Mouse (Mus musculus): Measurements from ENCODE around the gene Ankfn1.

Ankfn1 gene

GRCm38 (mm10) chr11:89777431-89777830 is at the start of gene Ankfn1:
Ankfn1 (minus strand) TSS chr11:89777653.
- no peak for DNase-seq (ENCODE audit: low spot score)

DNA sequence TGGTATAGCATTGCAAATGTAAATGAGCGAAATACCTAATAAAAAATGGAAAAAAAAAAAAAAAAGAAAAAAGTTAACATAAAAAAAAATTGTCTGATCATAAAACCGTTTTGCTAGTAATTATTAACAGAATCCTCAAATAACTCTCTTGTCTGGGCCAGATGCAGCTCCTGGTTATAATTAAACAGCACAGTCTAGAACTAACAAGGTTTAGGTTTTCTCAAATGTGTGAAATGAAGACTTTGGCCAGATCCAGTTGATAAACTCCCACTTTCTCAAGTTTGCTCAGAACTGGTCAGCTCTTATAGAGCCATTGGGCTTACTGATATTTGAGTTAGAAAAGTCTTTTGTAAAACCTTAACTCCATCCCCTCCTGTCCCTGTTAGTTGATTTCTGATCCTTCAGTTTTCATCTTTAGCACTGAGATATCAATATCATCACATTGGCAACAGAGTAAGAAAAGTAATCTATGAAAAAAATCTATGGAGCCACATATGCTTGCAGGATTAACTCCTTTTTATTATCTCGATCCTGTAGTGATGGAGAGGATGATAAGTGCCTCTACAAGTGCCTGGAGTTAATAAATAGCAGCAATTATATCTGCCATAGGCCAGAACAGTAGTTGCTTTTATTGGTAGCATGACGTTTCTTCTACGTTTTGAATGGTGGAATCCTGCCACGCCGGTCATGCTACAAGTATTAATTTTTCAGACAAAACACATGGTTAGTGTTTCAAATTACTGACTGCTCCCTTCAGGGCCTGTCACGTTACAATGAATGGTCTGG is 46.4 kb upstream of the Ankfn1 start:
- DNase-seq (ENCODE audit: low spot score), result no peak

DNA sequence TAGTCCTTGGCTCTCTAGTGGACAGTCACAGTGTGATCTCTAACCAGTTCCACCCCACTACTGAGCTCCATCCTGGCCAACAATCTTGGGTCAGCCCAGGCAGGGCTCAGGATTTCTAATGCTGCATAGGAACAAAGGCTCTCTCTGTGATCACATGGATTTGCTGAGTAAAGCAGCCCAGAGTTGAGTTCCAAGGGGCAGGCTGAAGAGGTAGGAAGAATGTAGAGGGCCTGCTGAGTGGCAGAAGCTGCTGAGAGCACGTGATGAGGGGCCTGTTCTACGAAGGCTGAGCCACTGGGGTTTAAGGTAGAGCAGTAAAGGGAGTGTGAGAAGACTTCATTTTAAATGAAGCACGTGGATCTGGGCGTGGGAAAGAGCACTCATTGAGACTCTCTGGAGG is 41.1 kb upstream of the Ankfn1 start:
- DNase-seq (ENCODE audit: low spot score), result no peak

- DNase-seq (ENCODE audit: low spot score), result no peak
These were observed 34.0 kb upstream of the Ankfn1 start for GRCm38 (mm10) chr11:89811403-89811802.

DNA sequence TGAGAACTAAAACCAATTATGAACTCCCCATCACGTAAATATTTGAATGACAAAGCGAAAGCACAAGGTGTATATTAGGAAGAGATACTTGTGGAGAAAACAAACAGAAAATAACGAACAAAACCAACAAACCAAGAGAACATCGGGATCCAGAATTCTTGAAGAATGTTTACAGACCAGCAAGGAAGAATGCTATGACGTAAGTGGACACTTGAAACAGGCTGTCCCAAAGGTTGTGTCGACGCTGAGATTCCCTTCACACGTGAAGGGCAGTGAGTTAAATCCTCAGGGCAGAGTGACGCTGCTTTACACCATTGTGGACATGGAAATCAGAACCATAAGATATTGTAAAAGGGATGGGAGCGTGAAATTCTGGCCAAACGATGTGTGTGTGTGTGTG is 30.5 kb upstream of the Ankfn1 start:
- DNase-seq (ENCODE audit: low spot score), result no peak

GRCm38 (mm10) chr11:89804822-89805221 is 27.4 kb upstream of the Ankfn1 start:
- DNase-seq (ENCODE audit: low spot score), result peak; percentile 34

GRCm38 (mm10) chr11:89803974-89804373 is 26.5 kb upstream of the Ankfn1 start:
- no peak for DNase-seq (ENCODE audit: low spot score)

GRCm38 (mm10) chr11:89792709-89793108 is 15.3 kb upstream of the Ankfn1 start:
- DNase-seq (ENCODE audit: low spot score), result no peak

GRCm38 (mm10) chr11:89776070-89776469 is 1.4 kb downstream of the Ankfn1 start:
- no peak for DNase-seq (ENCODE audit: low spot score)

DNA sequence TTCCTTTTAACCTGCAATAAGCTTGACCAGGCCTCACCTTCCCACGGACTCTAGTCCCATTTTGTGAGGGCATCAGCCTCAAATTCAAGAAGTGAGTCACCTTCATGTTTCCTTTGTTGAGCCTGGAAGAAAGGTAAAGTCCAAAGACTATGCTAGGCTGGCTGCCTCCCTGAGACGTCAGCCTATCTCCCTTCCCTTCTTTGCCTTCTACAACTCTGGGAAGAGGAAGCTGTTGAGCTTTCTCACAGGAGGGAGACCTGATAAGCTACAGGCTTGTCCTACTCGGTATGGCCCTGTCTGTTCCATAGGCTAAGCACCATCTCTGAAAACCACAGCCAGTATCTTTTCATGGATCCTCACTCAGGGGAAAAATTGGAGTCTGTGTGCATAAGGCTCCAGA is 2.5 kb downstream of the Ankfn1 start:
- DNase-seq (ENCODE audit: low spot score), result no peak

- DNase-seq (ENCODE audit: low spot score), result no peak
These were observed 4.5 kb downstream of the Ankfn1 start for GRCm38 (mm10) chr11:89772941-89773340.

- DNase-seq (ENCODE audit: low spot score), result peak; percentile 14
These were observed 11.7 kb downstream of the Ankfn1 start for GRCm38 (mm10) chr11:89765770-89766148.

DNA sequence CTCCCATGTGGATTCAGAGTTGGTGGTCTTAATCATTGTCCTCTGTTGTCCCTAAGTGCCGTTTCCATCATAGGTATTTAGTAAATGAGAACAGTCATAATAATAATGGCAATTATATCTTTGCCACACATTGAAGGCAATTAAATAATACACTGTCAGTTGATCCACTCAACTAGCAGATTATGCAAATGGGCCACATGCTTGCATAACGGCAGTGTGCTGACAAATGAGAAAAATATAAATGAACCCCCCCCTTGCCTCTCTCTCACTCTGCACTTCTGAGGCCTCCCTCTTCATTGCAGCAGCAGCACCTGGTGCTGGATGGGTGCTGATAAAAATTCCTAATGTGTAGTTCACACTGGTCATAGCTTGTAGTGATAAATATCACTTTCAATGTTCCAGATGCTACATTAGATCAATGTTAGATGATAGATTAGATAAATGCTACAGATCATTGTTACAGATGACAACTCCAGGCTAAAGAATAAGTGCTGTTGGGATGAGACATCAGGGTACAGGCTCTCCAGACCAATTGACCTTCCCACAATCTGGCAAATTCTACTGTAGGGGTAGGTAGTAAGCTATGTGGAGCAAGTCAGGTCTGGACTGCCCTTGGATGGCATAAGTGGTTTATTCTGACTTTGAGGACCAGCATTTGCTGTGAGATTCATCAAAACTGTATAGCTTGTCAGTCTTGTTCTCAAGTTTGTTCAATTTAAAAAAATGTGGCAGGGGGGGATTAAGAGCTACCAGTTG is 12.3 kb downstream of the Ankfn1 start:
- DNase-seq (ENCODE audit: low spot score), result no peak

- no peak for DNase-seq (ENCODE audit: low spot score)
These were observed 43.3 kb downstream of the Ankfn1 start for GRCm38 (mm10) chr11:89733973-89734693.

DNA sequence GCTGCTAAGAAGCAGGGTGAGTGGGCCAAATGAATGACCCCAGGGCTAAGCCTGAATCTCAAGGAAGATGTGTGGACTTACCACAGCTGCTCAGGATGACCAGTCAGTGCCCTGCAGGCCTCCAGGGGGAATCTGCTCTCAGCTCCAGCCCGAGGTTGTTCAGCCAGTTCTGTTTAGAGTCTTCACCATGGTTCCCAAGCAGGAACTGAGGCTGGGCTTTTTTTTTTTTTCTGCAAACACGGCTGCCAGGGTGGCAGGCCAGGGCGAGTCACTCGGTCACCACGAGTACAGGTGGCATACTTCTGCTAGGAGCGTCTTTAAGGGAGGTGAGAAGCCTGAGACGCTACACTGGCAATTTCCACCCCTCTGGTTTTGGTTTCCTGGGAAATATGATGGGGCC is 43.9 kb downstream of the Ankfn1 start:
- no peak for DNase-seq (ENCODE audit: low spot score)

GRCm38 (mm10) chr11:89720847-89721246 is 56.6 kb downstream of the Ankfn1 start:
- DNase-seq (ENCODE audit: low spot score), result peak; percentile 77

DNA sequence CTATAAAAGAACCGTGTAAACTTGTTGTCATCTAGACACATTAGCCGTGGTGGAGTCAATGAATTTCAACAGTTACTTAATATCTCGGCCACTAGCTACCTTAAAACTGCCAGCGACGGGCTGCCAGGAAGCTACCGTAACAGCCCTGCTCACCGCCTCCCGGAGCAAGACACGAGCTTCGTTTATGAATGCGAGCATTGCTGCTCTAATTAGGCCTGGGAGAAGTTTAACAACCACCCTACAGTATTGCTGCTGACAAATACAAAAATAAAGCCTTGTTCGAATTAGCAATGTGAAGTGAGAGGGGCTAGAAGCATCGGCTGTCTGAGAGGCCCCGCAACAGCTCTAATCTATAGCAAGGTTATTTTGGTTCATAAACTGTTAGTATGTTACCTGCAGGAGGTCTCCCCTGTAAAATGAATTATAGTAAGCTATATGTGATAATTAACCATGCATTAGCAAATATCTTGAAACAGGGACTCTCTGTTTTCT is 58.9 kb downstream of the Ankfn1 start:
- no peak for DNase-seq (ENCODE audit: low spot score)

GRCm38 (mm10) chr11:89716351-89716750 is 61.1 kb downstream of the Ankfn1 start:
- no peak for DNase-seq (ENCODE audit: low spot score)

DNA sequence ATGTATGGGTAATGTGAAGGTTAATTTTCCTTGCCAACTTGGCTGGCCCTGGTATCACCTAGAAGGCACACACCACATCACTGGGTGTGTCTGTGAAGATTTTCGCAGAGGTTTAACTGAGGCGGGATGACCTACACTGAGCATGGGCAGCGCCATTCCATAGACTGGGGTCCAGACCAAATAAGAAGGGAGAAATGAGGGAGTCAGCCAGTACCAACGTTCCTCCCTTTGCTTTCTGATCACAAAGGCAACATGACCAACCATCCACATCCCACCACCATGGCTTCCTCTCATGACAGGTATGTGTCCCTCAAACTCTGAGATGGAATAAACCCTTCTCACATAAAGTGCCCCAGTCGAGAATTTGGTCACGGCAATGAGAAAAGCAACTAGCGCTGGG is 68.9 kb downstream of the Ankfn1 start:
- no peak for DNase-seq (ENCODE audit: low spot score)

GRCm38 (mm10) chr11:89696431-89697403 is 80.7 kb downstream of the Ankfn1 start:
- peak; percentile 74 for DNase-seq (ENCODE audit: low spot score)

GRCm38 (mm10) chr11:89693686-89694085 is 83.8 kb downstream of the Ankfn1 start:
- DNase-seq (ENCODE audit: low spot score), result no peak
